Mouse (Mus musculus): Measurements from ENCODE around the gene Usp54.
A peak's percentile ranks its signal among the peaks of the same experiment; 100 is the strongest.

Gene Usp54

GRCm38 (mm10) chr14:20609519-20609918 lies 31.3 kb downstream of the Usp54 start:
- no peak for DNase-seq

GRCm38 (mm10) chr14:20607396-20608126 lies 33.3 kb downstream of the Usp54 start:
- peak; percentile 31 to 50 for DNase-seq

GRCm38 (mm10) chr14:20601287-20601686 lies 39.6 kb downstream of the Usp54 start:
- no peak for DNase-seq

- DNase-seq = no peak
Measured at GRCm38 (mm10) chr14:20600203-20600602, 40.7 kb downstream of the Usp54 start.

GRCm38 (mm10) chr14:20599542-20599941 lies 41.3 kb downstream of the Usp54 start:
- no peak for DNase-seq

GRCm38 (mm10) chr14:20595781-20596180 lies 45.1 kb downstream of the Usp54 start:
- no peak for DNase-seq

- DNase-seq = no peak
Measured at GRCm38 (mm10) chr14:20587458-20587857, 53.4 kb downstream of the Usp54 start.

GRCm38 (mm10) chr14:20578822-20579407 lies 61.9 kb downstream of the Usp54 start:
- DNase-seq = no peak

- DNase-seq = peak; percentile 57 to 79
Measured at GRCm38 (mm10) chr14:20576179-20576578, 64.7 kb downstream of the Usp54 start.

- DNase-seq = peak in 1 of 2 experiments; percentile 27
Measured at GRCm38 (mm10) chr14:20573196-20573595, 67.7 kb downstream of the Usp54 start.

GRCm38 (mm10) chr14:20565256-20566021 lies 75.4 kb downstream of the Usp54 start:
- DNase-seq = no peak

GRCm38 (mm10) chr14:20564692-20565091 lies 76.2 kb downstream of the Usp54 start:
- DNase-seq = no peak

- DNase-seq = no peak
Measured at GRCm38 (mm10) chr14:20561897-20562296, 79.0 kb downstream of the Usp54 start.

GRCm38 (mm10) chr14:20550136-20550535 lies 90.7 kb downstream of the Usp54 start:
- peak; percentile 23 to 26 for DNase-seq

- peak; percentile 74 to 81 for DNase-seq
Measured at GRCm38 (mm10) chr14:20546415-20546814, 94.4 kb downstream of the Usp54 start, which contains the start of gene Ppp3cb. Ppp3cb (minus strand) TSS chr14:20546573.

GRCm38 (mm10) chr14:20545529-20546331 lies 95.1 kb downstream of the Usp54 start:
- peak; percentile 91 for DNase-seq

GRCm38 (mm10) chr14:20544467-20545411 lies 96.1 kb downstream of the Usp54 start:
- no peak for DNase-seq

- DNase-seq = no peak
Measured at GRCm38 (mm10) chr14:20529643-20530042, 111.2 kb downstream of the Usp54 start.

GRCm38 (mm10) chr14:20520179-20520578 lies 120.7 kb downstream of the Usp54 start:
- DNase-seq = no peak

- DNase-seq = no peak
Measured at GRCm38 (mm10) chr14:20508424-20508823, 132.4 kb downstream of the Usp54 start.

- DNase-seq = no peak
Measured at GRCm38 (mm10) chr14:20502966-20503365, 137.9 kb downstream of the Usp54 start.

GRCm38 (mm10) chr14:20499982-20500381 lies 140.9 kb downstream of the Usp54 start:
- DNase-seq = no peak
